ENCODE assay signal across 9 mouse cellular contexts in the genomic region with DNA sequence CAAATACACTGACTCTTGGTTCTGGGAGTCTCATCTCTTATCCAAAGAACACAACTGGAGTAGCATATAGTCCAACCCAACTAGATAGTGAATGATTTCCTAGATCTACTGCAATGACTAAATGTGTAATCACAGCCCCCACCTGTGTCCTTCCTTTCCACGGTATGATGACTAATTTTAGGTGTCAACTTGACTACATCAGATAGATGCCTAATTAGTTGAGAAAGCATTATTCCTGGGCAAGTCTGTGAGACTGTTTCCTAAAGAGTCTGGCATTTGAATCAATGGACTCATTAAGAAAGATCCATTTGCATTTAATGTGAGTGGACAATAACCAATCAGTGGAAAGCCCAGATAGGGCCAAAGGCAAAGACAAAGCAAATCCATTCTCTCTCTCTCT.
"Had no signal": no experiment of that assay in that cellular context is flagged by ENCODE, and none has a peak within 500 bp of the region (broad histone marks: within the 10 kb centered on the region; RNA-seq: fewer than 3 reads in every experiment).

No protein-coding gene starts in this region.

- DNase-seq: lung, adult 18-20 months; lung, embryonic 14.5 days; lung, postnatal 10 days; lung, postnatal 4 days; midbrain, embryonic 14.5 days; right cerebral cortex, postnatal 14 days; thymus, adult 2 months; thymus, postnatal 25 days; thymus, postnatal 4 days had no signal
